Mouse (Mus musculus): Measurements from ENCODE around the gene Hist1h3g. TPM values are rescaled to one million over a fixed set of nuclear protein-coding genes. Genes with fewer than 3 reads are reported as not detected.
A peak's percentile ranks its signal among the peaks of the same experiment; 100 is the strongest.

Gene Hist1h3g
- polyA plus RNA-seq, 1 experiment from 2014 or later, result 4.8 TPM

DNA sequence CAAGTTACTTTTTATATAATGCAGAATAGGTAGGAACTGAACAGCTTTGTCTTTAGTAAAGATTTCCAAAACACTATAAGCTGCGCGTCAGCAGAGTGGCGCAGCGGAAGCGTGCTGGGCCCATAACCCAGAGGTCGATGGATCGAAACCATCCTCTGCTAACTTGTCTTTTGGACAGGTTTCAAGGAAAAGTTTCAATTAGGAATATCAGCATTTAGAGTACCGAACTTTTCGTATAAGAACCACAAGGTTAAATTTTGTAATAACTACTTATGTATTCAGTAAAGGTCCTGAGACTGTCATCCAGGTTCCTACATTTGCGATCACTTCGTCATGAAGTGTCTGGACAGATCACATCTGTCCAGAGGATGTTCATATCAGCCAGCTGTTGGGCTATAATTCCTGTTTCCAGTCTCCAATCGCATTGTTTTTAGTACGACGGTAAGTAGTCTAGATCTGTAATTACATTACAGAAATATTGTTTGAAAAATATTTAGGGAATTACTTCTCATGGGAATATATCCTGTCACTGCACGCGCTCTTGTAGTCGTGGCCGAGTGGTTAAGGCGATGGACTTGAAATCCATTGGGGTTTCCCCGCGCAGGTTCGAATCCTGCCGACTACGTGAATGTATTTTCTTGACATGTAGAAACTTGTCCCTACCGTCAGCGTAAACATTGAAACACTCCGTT lies 17.5 kb upstream of the Hist1h3g start:
- Histone ChIP-seq H3K36me3 (no peaks in the 10 kb centered on the region), H3K4me3 (peak overlapping the region; percentile 49), H3K9me3 (no peaks in the 10 kb centered on the region), H3K9ac (replicated peaks) (no peak overlapping the region), H3K27ac (replicated peaks) (no peak overlapping the region), H3K4me2 (replicated peaks) (peak overlapping the region; percentile 58), H3K27me3 (no peaks in the 10 kb centered on the region), H3K4me1 (peaks cover 5% of the 10 kb centered on the region; the same call in 1 of the 2 replicates)
- peak; percentile 83 for ATAC-seq (ENCODE audit: low FRiP score, low read depth)
- WGBS, result under 1% methylated on average over 27 of the region's 27 CpGs

DNA sequence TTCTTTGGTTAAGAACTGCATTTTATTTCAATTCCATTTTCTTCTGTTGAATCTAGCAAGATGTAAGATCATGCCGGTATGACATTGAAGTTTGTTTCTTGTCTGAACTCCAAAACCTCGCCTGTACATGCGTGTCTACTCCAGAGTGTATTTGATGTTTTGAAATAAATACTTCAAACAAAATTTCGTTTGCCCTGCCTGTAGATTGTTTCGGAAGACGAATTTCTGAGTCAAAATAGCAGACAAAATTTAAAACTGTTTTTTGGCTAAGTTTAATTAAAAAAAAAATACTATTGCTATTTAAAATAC lies 17.0 kb upstream of the Hist1h3g start:
- H3K9ac ChIP-seq (replicated peaks), result no peak overlapping the region
- H3K9me3 ChIP-seq, result no peaks in the 10 kb centered on the region
- peak overlapping the region; percentile 49 for H3K4me3 ChIP-seq
- H3K36me3 ChIP-seq, result no peaks in the 10 kb centered on the region
- H3K27me3 ChIP-seq, result no peaks in the 10 kb centered on the region
- H3K4me1 ChIP-seq, result peaks cover 5% of the 10 kb centered on the region; the same call in 1 of the 2 replicates
- no peak overlapping the region for H3K27ac ChIP-seq (replicated peaks)
- under 1% methylated on average over 6 of the region's 6 CpGs for WGBS
- no peak for ATAC-seq (ENCODE audit: low FRiP score, low read depth)
- peak overlapping the region; percentile 58 for H3K4me2 ChIP-seq (replicated peaks)

GRCm38 (mm10) chr13:23518885-23519284 lies 16.3 kb upstream of the Hist1h3g start:
- H3K27me3 ChIP-seq, result no peaks in the 10 kb centered on the region

GRCm38 (mm10) chr13:23519416-23519815 lies 15.8 kb upstream of the Hist1h3g start:
- no peaks in the 10 kb centered on the region for H3K9me3 ChIP-seq
- no peaks in the 10 kb centered on the region for H3K36me3 ChIP-seq
- H3K4me3 ChIP-seq, result peak overlapping the region; percentile 49
- H3K27ac ChIP-seq (replicated peaks), result no peak overlapping the region
- peaks cover 5% of the 10 kb centered on the region; the same call in 1 of the 2 replicates for H3K4me1 ChIP-seq
- no peaks in the 10 kb centered on the region for H3K27me3 ChIP-seq
- peak; percentile 20; the same call in 1 of the 2 replicates for ATAC-seq (ENCODE audit: low FRiP score, low read depth)
- H3K4me2 ChIP-seq (replicated peaks), result peak overlapping the region; percentile 58
- H3K9ac ChIP-seq (replicated peaks), result no peak overlapping the region
- 2% methylated on average over 10 of the region's 10 CpGs for WGBS

More at GRCm38 (mm10) chr13:23518885-23519284, 16.3 kb upstream of the Hist1h3g start:
- H3K4me3 ChIP-seq, result peak overlapping the region; percentile 49
- H3K9me3 ChIP-seq, result no peaks in the 10 kb centered on the region
- peak overlapping the region; percentile 58 for H3K4me2 ChIP-seq (replicated peaks)
- H3K36me3 ChIP-seq, result no peaks in the 10 kb centered on the region
- H3K4me1 ChIP-seq, result peaks cover 5% of the 10 kb centered on the region; the same call in 1 of the 2 replicates
- 0% methylated on average over 6 of the region's 6 CpGs for WGBS
- H3K27ac ChIP-seq (replicated peaks), result no peak overlapping the region
- no peak overlapping the region for H3K9ac ChIP-seq (replicated peaks)
- no peak for ATAC-seq (ENCODE audit: low FRiP score, low read depth)

- Histone ChIP-seq H3K27me3 (no peaks in the 10 kb centered on the region), H3K4me2 (replicated peaks) (0 out of 2 replicates have a peak overlapping the region, but pooled peaks have one; percentile 13)
- WGBS, result 3% methylated on average over 14 of the region's 14 CpGs
These were observed 13.5 kb upstream of the Hist1h3g start for GRCm38 (mm10) chr13:23521703-23522102.

DNA sequence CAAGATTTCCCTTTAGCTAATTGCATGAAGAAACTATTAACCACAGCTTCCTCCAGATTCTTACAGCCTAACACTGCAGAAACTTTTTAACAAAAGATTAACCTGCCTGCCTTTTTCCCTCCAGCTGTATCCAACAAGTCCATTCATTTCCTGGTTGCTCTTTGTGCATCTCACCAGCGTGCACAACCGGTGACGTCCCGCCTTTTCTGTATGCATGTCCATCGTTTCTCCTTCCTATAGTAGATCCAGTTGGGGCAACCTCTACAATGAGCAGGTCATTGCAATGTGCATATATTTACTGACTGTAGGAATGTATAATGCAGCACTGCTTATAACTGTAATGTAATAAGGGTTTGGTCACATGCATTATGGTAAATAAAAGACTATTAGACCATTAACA lies 11.2 kb upstream of the Hist1h3g start:
- no peak overlapping the region for H3K4me3 ChIP-seq
- no peak for ATAC-seq (ENCODE audit: low FRiP score, low read depth)
- no peak overlapping the region for H3K4me2 ChIP-seq (replicated peaks)
- no peaks in the 10 kb centered on the region for H3K9me3 ChIP-seq
- WGBS, result 54% methylated on average over 5 of the region's 5 CpGs
- H3K36me3 ChIP-seq, result no peaks in the 10 kb centered on the region
- no peaks in the 10 kb centered on the region for H3K27me3 ChIP-seq
- H3K4me1 ChIP-seq, result peaks cover 9% of the 10 kb centered on the region
- H3K9ac ChIP-seq (replicated peaks), result no peak overlapping the region
- H3K27ac ChIP-seq (replicated peaks), result no peak overlapping the region

More at GRCm38 (mm10) chr13:23521703-23522102, 13.5 kb upstream of the Hist1h3g start:
- Histone ChIP-seq H3K9ac (replicated peaks) (no peak overlapping the region), H3K27ac (replicated peaks) (no peak overlapping the region), H3K4me3 (no peak overlapping the region), H3K4me1 (peaks cover 8% of the 10 kb centered on the region), H3K36me3 (no peaks in the 10 kb centered on the region), H3K9me3 (no peaks in the 10 kb centered on the region)
- ATAC-seq (ENCODE audit: low FRiP score, low read depth), result no peak

DNA sequence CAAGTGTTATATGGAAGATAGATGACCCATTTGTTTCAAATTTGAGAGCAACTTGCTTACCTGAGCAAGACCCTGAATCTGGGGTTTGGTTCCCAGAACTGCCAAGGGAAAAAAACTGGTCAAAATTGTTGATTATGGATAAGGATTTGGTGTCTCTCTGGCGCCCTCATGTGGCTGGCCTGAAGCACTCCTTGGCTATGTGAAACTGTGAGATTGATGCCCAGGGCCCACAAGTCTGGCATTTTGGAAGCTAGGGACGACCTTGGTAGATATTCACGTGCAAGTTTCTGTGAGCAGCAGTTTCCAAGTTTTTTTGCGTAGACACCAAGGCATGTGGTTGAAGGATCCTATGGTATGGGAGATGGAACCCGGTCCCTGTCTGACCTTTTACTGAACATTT lies 10.6 kb upstream of the Hist1h3g start:
- Histone ChIP-seq H3K9ac (replicated peaks) (no peak overlapping the region), H3K4me3 (no peak overlapping the region), H3K4me2 (replicated peaks) (0 out of 2 replicates have a peak overlapping the region, but pooled peaks have one; percentile 19), H3K9me3 (no peaks in the 10 kb centered on the region), H3K4me1 (peaks cover 9% of the 10 kb centered on the region), H3K27ac (replicated peaks) (no peak overlapping the region), H3K27me3 (no peaks in the 10 kb centered on the region), H3K36me3 (no peaks in the 10 kb centered on the region)
- ATAC-seq (ENCODE audit: low FRiP score, low read depth), result peak; percentile 36; the same call in 1 of the 2 replicates
- WGBS, result 8% methylated on average over 5 of the region's 5 CpGs

GRCm38 (mm10) chr13:23525901-23526300 lies 9.3 kb upstream of the Hist1h3g start:
- WGBS, result 3% methylated on average over 10 of the region's 10 CpGs
- Histone ChIP-seq H3K4me1 (peaks cover 13% of the 10 kb centered on the region), H3K9ac (replicated peaks) (no peak overlapping the region), H3K9me3 (no peaks in the 10 kb centered on the region), H3K27ac (replicated peaks) (no peak overlapping the region), H3K4me2 (replicated peaks) (peak overlapping the region; percentile 50), H3K27me3 (no peaks in the 10 kb centered on the region), H3K4me3 (peak overlapping the region; percentile 42), H3K36me3 (no peaks in the 10 kb centered on the region)
- ATAC-seq (ENCODE audit: low FRiP score, low read depth), result no peak

GRCm38 (mm10) chr13:23526312-23526711 lies 8.9 kb upstream of the Hist1h3g start:
- Histone ChIP-seq H3K9me3 (no peaks in the 10 kb centered on the region), H3K27me3 (no peaks in the 10 kb centered on the region), H3K9ac (replicated peaks) (peak overlapping the region; percentile 56), H3K4me2 (replicated peaks) (peak overlapping the region; percentile 50), H3K4me1 (peaks cover 13% of the 10 kb centered on the region), H3K27ac (replicated peaks) (peak overlapping the region; percentile 63; the same call in 1 of the 2 replicates), H3K36me3 (no peaks in the 10 kb centered on the region), H3K4me3 (peak overlapping the region; percentile 42)
- ATAC-seq (ENCODE audit: low FRiP score, low read depth), result peak; percentile 35; the same call in 1 of the 2 replicates
- WGBS, result under 1% methylated on average over 17 of the region's 17 CpGs

DNA sequence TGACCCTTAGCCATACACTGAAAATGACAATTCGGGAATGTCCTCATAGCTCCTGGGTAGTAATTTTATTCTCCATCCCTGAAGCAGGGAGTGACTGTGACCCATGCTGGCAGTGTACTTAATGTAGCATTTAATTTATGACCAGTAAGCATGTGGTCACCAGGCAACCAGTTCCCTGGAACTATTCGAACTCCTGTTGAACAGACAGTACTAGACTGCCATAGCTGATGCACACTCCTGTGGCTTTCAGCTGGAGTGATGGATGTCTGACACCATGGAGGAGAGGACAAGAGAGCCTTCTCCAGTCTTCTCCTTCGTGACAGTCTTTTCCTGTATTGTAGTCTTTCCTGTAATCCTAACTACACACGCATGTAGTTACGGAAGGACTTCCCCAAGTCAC lies 6.2 kb upstream of the Hist1h3g start:
- Histone ChIP-seq H3K9ac (replicated peaks) (no peak overlapping the region), H3K36me3 (no peaks in the 10 kb centered on the region), H3K4me2 (replicated peaks) (peak overlapping the region; percentile 1; the same call in 1 of the 2 replicates), H3K27ac (replicated peaks) (no peak overlapping the region), H3K4me3 (no peak overlapping the region), H3K27me3 (no peaks in the 10 kb centered on the region), H3K4me1 (peaks cover 29% of the 10 kb centered on the region), H3K9me3 (no peaks in the 10 kb centered on the region)
- no peak for ATAC-seq (ENCODE audit: low FRiP score, low read depth)
- WGBS, result 81% methylated on average over 5 of the region's 5 CpGs

DNA sequence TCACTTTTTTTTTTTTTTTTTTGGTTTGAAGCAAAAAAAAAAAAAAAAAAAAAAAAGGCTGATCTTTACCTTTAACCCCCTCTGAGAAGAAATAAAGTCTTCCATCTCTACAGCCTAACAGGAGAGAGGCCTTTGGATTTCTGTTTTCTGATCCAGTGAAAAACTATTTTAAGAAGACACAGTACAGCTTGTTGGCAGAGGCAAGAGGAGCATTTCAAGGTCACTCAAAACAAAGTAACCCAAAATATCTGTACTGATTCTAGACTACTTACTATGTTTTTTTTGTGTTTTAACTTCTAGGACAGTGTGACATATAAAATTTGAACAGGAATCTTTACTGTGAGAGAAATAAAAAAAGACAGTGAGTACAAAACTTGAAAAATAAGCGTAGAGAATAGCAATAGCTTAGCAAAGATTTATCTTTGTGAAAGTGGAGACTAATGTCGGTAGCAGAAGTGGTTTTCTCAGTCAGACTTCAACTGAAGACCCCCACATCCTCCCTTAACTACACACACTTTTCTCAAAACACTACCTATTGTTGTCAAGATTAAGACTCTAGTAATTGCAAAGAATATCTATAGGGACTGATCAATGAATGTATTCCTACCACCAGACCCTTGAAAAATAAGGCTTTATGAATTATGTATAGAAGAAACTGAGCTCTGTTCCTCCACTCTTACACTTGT lies 5.6 kb upstream of the Hist1h3g start:
- Histone ChIP-seq H3K27ac (replicated peaks) (peak overlapping the region; percentile 97; the same call in 1 of the 2 replicates), H3K4me3 (peak overlapping the region; percentile 56), H3K36me3 (no peaks in the 10 kb centered on the region), H3K9ac (replicated peaks) (peak overlapping the region; percentile 81), H3K4me1 (peaks cover 33% of the 10 kb centered on the region), H3K27me3 (no peaks in the 10 kb centered on the region), H3K9me3 (no peaks in the 10 kb centered on the region), H3K4me2 (replicated peaks) (peak overlapping the region; percentile 66)
- no peak for ATAC-seq (ENCODE audit: low FRiP score, low read depth)
- 39% methylated on average over 2 of the region's 2 CpGs for WGBS
